Mouse (Mus musculus) heart, adult 18-20 months (tissue): Measurements from ENCODE around the gene Hivep2. TPM values are rescaled to one million over a fixed set of nuclear protein-coding genes. Genes with fewer than 3 reads are reported as not detected.

ENCODE experiments used
- DNase-seq, 2 experiments: peaks; one replicate each; pipeline ENCODE4 v3.0.0; 2021 to 2022; ENCODE audit warnings: mixed read lengths in 1 of 2
- total RNA-seq, 2 experiments: library from RNA; stranded (reverse); gene quantifications; 2 replicates each; pipeline ENCODE4 v1.2.3; 2021

Hivep2 gene
- total RNA-seq, 2 experiments from 2014 or later = 18.4 to 18.8 TPM

DNA sequence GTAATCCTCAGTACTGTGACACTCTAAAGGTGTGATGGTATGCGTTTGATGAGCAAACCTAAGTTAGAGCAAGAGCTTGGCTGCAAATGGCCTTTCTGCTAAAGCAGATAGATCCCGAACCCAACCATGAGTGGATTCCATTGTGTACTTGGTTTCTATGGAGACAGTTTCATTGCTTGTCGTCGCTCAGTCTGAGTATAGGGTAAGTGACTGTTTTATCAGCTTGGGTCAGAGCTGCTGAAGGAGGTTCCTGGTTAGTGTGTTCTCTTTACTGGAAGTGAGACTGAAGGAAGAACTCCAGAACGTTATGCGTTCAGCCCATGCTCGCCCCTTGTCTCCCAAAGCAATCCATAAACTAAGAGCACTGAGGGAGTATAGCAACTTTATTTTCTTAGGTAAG, 54.4 kb downstream of the Hivep2 start:
- no peak for DNase-seq

DNA sequence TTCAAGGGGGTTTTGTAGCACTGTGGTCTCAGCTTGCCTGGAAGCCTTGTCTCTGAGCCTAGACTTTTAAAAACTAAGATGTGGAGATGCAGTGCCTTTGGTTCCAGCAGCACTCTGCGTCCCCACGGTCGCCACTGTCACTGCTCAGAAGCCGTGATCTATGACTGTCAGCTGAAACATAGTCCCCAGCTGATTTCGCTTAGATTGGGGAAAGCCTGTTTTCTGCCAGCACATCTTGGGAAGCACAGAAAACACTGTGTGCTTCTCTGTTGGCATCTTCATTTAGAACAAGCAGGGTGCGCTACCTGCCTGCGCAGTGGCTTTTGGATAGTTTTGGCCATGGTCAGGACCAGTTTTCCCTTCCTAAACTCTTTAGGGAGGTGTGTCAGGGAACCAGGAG, 59.1 kb downstream of the Hivep2 start:
- no peak for DNase-seq

DNA sequence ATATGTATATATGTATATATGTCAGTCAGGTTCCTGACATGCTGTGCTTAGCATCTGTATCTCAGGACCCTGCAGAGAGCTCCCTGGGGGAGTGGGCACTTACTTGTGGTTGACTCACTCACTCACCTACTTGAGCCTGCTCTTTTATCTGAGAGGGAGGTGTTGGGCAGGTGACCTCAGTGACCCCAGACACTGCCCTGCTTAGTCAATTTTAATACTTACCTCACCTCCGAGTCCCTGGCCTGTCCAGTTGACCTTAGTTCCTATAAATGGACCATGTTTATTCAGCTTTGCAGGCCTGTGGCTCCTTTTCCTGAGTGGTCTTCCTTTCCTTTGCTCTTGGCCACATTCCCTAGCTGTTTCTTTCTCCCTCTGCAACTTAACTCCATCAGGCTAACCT, 61.9 kb downstream of the Hivep2 start:
- DNase-seq = no peak

DNA sequence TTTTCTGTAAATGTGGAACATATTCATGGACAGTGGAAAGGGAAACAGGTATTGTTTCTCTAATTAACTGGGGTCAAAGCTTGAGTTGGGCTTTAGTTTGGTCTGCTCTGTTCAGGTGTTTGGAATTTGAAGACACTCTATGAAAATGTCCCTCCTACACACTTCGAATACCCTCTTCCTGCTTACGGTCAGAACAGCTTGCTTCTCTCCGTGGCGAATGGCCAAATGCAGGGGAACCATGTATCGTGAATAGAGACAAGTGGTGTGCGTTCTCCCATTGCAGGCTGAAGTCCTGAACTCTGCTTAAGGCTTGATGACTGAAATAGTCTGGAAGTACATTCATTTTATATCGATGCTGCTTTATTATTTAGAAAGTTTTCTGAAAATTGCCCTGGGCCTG, 63.1 kb downstream of the Hivep2 start:
- no peak for DNase-seq

DNA sequence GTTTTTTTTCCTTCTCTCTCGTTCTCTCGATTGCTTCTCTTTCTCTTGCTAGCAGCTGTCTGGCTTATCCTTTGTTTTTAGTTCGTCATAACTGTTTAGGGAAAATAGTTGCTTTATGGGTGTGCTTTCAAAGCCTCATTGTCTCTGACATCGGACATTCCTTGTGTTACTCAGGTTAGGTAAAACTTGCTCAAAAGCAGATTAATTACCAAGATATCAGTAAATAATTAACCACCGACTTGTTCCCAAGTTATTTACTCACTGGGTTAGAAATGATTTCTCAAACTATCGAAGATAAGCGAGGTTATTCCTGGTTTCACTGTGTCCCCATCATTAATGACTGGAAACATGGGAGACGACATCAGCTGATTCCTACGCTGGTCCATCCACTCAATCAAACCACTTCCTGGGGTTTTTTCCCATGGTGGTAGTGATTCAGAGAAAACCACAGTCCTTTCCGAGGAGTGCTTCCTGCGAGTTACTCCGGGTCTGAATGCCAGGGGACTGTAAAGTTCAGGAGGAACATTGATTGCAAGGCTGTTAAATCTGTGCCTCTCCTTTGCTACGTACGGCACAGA, 64.7 kb downstream of the Hivep2 start:
- no peak for DNase-seq

DNA sequence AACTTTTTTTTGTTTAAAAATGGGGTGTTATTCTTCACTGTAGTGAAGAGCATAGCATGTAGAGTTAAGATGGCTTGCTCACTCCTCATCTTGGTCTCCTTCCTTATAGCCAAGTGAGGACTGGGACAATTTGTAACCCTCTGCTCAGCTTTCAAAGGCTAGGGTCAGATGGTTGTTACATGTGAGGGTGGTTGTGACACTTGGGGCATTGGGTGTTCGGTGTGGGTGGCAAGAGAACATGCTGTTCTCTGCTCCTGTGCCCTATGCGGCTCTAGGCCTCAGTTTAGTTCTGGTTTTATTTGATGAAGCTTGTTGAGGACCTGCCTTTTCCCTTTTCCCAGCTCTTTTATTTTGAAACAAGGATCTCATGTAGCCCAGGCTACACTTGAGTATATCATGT, 66.7 kb downstream of the Hivep2 start:
- no peak for DNase-seq

DNA sequence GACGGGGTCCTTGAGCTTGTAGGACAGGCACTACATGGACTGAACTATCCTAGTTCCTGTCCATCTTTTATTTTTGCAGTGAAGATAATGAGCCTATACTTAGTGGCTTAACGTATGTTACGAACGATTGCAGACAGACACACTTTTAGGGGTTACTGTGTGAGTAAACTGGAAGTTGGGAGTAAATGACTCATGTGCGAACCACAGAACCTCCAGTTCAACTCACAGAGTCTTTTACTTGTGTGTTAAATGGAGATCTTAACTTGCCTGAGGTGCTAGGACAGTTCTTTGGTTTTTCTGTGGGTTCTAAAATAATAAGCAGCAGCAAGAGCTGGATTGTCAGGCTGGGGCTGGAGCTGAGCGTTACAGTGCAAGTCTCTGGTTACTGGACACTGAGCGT, 68.2 kb downstream of the Hivep2 start:
- no peak for DNase-seq

DNA sequence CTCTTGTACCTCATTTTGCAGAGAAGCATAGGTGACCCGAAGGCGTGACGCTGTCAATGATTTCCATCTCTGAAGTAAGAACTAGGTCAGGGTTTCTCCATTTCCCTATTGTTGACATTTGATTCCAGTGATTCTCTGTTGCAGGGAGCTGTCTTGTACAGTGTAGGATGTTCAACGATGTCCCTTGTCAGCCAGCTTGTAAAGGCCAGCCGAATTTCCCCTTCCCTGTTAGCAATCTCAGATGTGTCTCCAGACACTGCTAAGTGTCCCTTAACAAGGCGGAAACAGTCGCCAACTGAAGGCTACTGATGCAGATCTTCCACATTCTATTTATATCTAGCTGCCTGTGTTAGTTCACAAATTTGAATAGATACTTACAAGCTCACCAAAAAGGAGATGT, 68.9 kb downstream of the Hivep2 start:
- DNase-seq = no peak

DNA sequence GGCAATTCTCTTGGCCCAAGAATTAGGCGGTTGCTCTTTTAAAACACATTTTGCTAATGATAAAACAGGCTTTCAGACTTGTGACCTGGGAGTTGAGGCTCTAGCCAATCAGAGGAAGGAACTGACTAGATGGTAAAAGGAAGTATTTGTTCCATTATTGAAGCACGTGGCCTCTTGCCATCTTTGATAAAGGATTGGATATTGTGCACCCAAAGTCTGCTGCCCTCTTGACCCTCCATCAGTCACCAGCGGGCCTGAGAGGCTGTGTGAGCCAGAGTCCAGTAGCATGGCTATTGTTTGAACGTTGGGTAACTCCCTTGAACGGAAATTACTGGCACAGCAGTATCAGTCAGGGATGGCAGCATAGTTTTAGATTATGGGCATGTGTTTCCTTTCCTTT, 69.7 kb downstream of the Hivep2 start:
- DNase-seq = no peak

DNA sequence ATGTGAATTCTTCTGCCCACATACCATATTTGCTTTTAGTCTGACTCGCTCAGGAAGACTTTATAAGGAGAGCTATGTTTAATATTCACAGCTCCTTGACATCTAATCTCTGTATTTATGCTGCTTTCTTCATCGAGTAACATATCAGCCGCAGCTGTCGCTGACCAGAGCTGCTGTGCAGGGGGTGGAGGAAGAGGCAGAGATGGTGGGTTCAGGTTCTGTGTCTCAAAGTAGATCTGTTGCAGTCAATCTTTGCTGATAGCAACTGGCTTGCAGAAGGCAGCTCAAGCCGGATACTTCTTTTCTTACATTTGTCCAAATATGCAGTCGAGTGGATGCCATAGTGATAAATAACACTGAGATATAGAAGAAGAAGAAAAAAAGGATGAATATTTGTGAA, 70.6 kb downstream of the Hivep2 start:
- no peak for DNase-seq

DNA sequence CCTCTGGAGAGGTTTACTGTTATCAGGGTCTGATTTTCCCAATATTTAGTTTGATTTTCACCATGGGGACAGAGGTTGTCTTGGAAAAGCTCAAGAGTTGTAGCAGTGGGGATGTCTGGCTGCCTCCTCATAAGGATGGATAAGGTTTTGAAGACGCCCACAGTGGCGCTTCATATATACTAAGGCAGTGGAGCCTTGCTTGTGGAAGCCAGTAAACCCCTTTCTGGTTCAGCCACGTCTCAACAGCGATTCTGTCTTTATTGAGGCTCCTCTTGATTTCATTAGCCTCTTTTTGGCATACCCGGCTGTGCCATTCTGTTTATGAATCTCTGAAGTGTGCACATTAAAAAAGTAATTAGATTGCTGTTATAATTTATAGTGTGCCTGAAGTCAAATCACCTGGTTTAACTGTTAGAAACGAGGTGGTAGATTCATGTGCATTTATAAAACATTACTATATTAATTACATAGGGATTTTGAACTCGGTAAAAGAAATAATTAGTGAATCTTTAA, 72.2 kb downstream of the Hivep2 start:
- DNase-seq = no peak

DNA sequence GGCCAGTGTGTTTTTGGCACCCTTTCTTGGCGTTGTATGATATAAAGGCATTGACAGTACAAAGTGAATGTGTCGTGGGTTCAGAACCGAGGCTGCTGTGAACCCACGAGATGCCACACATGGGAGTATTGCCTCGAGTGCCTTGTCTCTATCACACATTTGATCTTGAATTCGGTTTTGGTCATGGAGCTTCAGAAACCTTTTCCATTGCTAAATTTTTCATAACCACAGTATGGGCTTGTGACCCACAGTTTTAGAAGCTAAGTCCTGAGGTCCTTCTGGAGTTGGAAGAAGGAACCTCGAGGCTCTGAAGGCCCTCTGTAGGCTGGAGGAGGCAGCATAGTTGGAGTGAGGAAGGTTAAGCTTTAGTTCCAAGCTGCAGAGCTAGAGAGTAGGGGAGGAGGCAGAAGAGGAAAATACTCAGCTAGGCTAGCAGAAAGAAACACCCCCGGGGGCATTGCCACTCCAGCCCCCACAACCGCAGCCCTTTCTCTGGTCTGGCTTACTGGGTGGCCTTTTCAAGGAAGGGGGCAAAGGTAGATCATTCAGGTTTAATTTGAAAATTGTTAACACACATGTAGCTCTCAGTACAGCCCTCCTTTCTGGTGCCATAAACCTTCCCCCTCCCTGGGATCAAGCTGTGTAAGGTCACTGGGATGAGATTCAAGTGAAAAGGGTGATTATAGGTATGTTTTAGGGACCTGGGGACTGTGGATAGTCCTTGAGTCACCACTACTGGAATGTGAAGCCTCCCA, 75.0 kb downstream of the Hivep2 start:
- DNase-seq = no peak

DNA sequence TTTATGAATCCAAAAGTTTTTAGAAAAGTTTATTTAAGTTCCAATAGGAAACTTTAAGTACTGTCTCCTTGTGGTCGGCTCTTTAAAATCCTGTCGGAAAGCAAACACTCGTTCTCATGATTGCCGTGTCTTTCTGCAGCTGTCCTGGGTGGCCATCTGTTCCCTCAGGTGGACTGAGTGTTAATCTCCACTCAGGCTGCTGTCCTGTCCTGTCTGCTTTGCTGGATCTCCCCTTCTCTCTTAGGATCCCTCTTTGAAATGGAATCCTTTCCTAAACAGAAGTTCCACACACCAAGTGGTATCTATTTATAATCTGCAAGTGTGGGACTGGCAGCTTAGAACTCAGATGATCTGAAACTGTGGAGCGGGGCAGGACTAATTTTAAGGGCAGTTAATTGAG, 75.7 kb downstream of the Hivep2 start:
- no peak for DNase-seq

DNA sequence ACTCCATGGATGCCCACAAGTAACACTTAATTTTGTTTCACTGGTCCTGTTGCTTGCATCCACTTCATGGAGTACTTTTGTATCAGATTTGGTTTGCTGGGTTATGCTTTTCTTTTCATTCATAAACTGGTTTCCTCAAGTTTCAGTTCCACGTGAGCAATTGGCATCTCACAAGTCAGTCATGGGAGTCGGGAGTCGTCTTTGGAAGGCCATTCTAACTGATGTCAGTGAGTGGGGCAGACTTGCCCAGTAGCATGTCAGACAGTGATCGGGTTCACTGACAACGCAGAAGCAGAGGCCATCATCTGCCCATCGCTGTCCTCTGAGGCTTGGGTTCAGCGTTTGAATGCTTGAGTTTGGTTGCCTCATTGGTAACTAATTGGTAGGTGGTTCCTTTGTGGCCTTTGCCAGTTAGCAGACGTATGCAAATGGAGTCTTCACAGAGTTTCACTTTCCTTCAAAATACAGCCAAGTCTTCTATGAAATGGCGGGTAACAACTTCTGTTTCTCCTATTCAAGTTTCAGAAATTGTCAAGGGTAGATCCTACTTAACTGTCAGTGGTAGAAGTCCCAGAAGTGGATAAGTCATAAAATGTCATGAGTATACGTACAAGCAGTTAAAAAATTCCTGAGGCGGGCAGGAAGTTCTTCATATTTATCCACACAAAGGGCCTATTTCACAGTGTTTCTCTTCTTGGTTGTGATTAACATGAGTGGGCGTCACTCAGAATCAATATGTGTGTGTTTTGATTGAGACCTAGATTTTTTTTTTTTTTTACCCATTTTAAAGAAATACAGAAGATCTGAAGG, 76.9 kb downstream of the Hivep2 start:
- no peak for DNase-seq

DNA sequence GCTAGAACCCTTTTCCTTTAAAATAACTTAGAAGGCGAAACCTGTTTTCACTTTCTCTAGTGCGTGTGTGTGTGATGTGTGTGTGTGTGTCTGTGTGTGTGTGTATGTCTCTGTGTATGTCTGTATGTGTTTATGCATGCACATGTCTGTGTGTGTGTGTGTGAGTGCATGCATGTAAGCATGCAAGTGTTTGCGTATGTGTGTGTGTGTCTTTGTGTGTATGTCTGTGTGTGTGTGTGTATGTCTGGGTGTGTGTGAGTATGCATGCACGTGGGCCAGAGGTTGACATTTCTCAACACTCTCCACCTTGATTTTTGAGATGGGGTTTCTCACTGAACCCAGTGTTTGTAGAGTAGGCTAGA, 77.5 kb downstream of the Hivep2 start:
- no peak for DNase-seq

DNA sequence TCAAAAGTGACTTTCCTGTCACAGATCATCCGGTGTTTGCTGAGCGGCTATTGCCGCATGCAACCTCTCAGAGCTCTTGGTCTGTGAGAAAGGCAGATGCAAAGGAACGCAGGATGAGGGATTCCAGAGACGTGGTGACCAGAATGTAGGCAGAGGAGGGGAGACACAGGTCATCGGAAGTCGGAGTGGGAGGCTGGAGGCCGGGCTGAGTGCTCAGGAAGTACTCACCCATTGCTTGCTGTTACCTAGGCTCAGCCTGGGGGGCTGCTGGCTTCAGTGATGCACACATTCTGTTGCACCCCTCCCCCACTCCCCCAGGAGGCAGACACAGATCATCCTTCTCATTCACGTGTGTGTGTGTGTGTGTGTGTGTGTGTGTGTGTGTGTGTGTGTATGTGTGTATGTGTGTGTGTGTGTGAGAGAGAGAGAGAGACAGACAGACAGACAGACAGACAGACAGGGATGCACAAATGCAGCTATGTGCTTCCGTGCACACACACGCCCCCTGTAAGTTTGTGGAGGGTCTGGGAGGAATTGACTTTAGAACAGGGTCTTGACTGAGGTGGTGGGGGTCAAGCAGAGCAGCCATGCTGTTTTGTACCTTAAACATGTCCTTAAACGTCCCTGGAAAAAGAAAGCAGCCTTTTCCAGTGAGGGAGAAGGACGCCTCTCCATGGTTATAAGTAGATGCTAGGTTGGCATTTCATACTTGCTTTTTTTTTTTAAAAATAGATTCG, 78.3 kb downstream of the Hivep2 start:
- DNase-seq = no peak

DNA sequence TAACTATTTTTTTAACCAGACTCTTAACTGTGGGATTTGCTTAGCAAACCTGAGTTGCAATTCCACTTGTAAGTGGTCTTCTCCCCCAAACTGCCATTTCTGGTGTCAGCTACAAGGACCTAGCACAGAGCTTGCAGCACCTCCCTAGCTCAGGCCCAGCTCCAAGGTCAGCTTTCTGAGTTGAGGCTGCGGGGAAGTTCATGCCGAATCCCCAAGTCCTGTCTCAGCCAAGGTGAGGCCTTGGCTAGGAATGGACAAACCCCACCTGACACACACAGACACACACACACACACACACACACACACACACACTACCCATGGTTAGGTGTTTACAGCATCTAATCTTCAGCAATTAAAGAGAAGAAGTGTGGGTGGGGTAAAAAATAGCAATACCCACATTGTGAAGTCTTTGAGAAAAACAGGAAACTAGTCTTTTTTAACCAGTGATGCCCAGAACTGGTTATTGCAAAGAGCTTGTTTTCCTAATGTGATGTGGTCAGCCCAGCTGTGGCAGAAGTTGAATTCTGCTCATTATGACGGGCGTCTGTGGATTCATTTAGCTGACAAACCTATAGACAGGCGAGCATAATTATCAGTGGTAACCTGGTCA, 79.0 kb downstream of the Hivep2 start:
- no peak for DNase-seq

DNA sequence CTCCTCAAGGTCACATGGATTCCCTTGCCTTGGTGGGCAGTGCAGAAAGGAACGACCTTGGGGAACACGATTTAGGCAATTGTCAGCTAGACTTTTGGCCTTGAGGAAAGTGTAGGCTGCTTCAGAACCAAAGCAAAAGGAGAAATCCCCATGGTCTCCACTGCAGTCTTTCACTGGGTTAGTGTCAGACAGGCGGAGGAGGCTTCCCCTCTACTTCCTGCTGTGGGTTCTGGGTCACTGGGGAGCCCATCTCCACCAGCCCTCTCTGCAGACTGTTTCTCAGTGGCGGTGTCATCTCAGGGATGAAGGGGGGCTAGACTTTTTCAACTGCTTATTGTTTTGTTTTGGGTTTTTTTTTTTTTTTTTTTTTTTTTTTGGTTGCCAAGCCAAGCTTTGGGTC, 79.9 kb downstream of the Hivep2 start:
- DNase-seq = peak; percentile 45 to 49

DNA sequence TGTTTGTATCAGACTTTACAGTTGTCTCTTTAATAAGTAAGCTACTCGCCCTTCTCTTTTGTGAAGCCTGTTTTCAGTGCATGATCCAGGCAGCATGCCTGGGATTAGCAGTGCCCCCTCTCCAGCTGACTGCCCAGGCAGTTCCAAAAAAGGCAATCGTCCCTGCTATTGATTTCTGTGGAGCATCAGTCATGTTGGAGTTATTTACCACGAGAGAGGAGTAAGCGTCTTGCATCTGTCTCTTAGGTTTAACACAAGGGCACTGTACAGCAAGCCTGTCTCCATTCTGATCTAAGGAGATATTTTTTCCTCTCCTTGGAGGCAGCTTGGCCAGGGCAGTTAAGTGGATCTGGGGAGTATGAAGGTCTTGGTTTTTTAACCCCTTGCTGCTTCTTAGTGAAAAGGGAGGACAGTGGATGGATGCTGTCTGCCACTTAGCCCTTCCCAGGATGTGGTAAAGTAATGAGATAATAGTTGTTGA, 80.3 kb downstream of the Hivep2 start:
- no peak for DNase-seq

DNA sequence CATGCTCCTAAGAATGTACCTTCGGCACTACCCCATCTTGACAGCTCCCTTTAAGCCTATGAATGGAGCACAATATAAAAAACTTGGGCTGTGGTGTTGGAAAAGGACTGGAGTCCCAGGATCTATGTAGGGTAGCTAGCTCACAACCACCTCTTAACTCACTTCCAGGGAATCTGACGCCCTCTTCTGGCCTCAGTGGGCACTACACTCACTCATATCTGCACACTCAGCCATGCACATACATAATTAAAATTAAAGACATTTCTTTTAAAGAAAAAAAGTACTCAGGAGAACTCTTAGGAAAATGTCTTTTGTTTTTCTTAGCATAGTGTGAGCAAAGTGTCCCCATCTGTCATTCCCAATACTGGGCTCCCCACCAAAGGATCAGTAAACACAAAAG, 81.1 kb downstream of the Hivep2 start:
- no peak for DNase-seq

DNA sequence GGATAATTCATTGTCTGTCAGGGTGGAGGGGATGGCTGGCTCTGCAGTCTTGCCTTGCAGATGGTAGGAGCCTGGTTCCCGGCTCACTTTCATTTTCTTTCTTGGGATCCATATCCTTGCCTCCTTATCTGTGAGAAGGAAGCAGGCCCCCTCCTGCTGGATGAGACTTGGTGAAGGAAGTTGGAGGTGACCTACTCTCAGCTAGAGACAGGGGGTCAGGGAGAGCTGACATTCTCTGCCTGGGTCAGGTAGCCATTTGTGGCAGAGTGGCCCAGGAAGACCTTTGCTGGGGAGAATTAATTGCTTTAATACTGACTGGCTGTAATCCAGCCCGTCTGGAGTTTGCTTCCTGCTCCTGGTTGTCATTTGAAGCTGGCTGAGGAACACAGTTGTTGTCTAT, 81.8 kb downstream of the Hivep2 start:
- peak in 1 of 2 experiments; percentile 45 for DNase-seq

DNA sequence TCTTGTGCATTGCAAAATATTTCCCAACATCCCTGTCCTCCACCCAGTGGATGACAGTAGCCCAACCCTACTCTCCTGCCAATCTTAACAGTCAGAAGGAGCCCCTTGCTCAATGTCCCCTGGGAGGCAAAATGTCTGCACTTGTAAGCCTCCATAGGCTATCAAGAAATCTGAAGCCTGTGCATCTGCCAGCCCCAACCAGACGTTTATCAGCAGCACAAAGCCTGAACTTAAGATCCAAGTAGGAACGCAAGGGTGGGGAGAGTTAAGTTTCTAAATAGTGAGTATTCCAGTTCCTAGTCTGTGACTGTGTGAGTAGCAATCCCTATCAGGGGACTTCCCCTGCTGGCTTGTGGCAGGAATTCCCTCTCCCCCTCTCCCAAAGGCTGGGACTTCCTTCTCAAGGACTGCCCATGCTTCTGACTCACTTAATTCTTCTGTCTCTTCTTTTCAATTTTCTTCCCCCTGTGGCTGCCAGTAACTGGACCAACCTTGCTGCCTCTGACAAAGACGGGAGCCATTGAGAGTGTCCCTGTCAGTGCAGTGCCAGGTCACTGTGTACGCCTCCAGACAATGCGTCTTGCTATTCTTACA, 82.5 kb downstream of the Hivep2 start:
- peak; percentile 68 to 77 for DNase-seq
